Mouse (Mus musculus) embryonic facial prominence, embryonic 10.5 days (tissue): ENCODE measurements around the gene Gm17416. TPM values are rescaled to one million over a fixed set of nuclear protein-coding genes. Genes with fewer than 3 reads are reported as not detected.

Source experiments
- DNase-seq: peaks from one replicate; pipeline ENCODE4 v3.0.0-alpha.2; 2017; ENCODE audit warnings: low spot score
- H3K27ac ChIP-seq: fragments of 300-500 bp; sonication (generic); replicated peaks from 2 replicates; pipeline ENCODE4 v1.5.1; 2016; ENCODE audit warnings: mild to moderate bottlenecking
- H3K27me3 ChIP-seq: fragments of 300-500 bp; sonication (generic); replicated peaks from 2 replicates; pipeline ENCODE4 v1.6.1; 2016; ENCODE audit warnings: low read depth, mild to moderate bottlenecking; ENCODE audit not compliant: poor library complexity, severe bottlenecking
- H3K36me3 ChIP-seq: fragments of 300-500 bp; sonication (generic); replicated peaks from 2 replicates; pipeline ENCODE4 v1.6.1; 2016; ENCODE audit warnings: mild to moderate bottlenecking, moderate library complexity
- H3K4me1 ChIP-seq: fragments of 300-500 bp; sonication (generic); 2 replicates; pipeline ENCODE4 v1.6.1; 2016
- H3K4me3 ChIP-seq: fragments of 300-500 bp; sonication (generic); 2 replicates; pipeline ENCODE4 v1.5.1; 2016; ENCODE audit warnings: mild to moderate bottlenecking, moderate library complexity
- H3K9me3 ChIP-seq: fragments of 300-500 bp; sonication (generic); 2 replicates; pipeline ENCODE4 v1.6.1; 2016; ENCODE audit warnings: mild to moderate bottlenecking
- WGBS: fragments of 180-500 bp; shearing (Covaris S2); methylation state at CpG from one replicate; pipeline ENCODE4 v1.1.7; 2016; 5-methylcytosine and 5-hydroxymethylcytosine counted together
- polyA plus RNA-seq: library from polyadenylated mRNA; unstranded; fragments of >200 nt; fragmentation: Nextera tagmentation; extraction: Ambion mirVana; gene quantifications from 2 replicates; pipeline ENCODE4 v1.2.1, GENCODE M21; 2016

Gene Gm17416
- polyA plus RNA-seq, 1 experiment from 2014 or later, result not detected

DNA sequence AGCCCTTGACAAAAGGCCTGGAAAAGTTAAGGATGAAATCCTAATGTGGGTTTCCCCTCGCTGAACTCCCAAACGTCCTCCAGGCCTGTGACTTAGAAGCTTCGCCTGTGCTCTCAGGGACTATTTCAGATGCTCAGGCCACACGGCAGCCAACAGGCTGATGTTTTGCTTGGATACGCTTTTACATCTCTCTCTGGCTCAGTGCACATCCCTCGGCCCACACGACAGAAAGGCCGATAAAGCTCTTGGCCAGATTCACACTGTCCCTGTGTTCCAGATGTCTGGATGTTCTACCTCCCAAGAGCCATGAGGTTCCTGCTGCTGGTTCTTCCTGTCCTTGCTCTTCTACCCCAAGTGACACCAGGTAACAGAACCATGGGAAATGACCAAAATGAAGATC lies 4.3 kb downstream of the Gm17416 start:
- peaks cover 3% of the 10 kb centered on the region; the same call in 1 of the 2 replicates for H3K4me1 ChIP-seq
- DNase-seq, result no peak
- H3K4me3 ChIP-seq, result no peak overlapping the region
- no peaks in the 10 kb centered on the region for H3K9me3 ChIP-seq
- no peaks in the 10 kb centered on the region for H3K36me3 ChIP-seq
- H3K27ac ChIP-seq, result no peak overlapping the region
- WGBS, result 88% methylated on average over 8 of the region's 8 CpGs
- H3K27me3 ChIP-seq, result no peaks in the 10 kb centered on the region

DNA sequence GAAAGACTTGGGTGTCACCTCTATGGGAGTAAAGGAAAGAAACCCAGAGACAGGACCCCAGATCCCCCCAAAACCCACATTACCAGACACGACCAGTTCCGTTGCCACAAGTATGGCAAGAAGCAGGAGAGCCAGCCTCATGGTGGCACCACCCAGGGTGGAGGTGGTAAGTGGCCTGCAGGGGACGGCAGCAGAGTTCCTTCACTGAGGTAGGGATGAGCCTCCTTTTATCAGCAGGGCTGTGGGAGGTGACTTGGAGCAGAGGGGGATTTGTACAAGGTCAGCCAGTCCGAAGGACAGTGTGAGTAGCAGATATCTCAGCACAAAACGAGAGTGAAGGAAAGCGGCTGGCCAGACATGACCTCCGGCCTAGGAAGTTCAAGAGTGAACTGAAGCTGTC lies 11.0 kb downstream of the Gm17416 start, which contains the start of gene Defb19:
TSS of gene Defb19 (minus strand) at position 206 of the 400 bp plus-strand sequence.
- no peak within 1 kb of the TSS for H3K27ac ChIP-seq
- 68% methylated on average over 7 of the region's 7 CpGs for WGBS
- H3K4me3 ChIP-seq, result no peak within 1 kb of the TSS
- H3K4me1 ChIP-seq, result peaks cover 13% of the 10 kb centered on the region
- H3K9me3 ChIP-seq, result no peaks in the 10 kb centered on the region
- no peaks in the 10 kb centered on the region for H3K36me3 ChIP-seq
- no peaks in the 10 kb centered on the region for H3K27me3 ChIP-seq
- no peak for DNase-seq

DNA sequence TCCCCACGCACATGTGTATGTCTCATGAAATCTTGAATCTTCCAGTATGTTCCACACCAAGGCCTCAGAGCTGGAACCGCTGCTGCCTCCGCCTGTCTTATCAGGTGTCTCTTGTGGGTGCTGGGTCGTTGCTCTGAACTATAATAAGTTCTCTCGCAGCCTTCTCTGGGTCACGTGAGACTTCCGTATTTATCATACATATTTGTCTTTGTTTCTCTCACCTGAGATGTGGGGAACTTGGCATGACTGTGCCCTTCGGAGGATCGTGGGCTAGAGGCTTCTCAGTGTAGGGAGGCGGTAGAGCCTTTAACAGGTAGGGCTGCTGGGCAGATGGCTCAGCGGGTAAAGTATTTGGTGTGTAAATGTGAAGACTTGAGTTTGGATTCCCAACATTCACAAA lies 11.5 kb downstream of the Gm17416 start:
- Histone ChIP-seq H3K9me3 (no peaks in the 10 kb centered on the region), H3K27me3 (no peaks in the 10 kb centered on the region), H3K4me1 (peaks cover 13% of the 10 kb centered on the region), H3K36me3 (no peaks in the 10 kb centered on the region), H3K4me3 (no peak overlapping the region), H3K27ac (no peak overlapping the region)
- WGBS, result 89% methylated on average over 11 of the region's 11 CpGs
- no peak for DNase-seq

DNA sequence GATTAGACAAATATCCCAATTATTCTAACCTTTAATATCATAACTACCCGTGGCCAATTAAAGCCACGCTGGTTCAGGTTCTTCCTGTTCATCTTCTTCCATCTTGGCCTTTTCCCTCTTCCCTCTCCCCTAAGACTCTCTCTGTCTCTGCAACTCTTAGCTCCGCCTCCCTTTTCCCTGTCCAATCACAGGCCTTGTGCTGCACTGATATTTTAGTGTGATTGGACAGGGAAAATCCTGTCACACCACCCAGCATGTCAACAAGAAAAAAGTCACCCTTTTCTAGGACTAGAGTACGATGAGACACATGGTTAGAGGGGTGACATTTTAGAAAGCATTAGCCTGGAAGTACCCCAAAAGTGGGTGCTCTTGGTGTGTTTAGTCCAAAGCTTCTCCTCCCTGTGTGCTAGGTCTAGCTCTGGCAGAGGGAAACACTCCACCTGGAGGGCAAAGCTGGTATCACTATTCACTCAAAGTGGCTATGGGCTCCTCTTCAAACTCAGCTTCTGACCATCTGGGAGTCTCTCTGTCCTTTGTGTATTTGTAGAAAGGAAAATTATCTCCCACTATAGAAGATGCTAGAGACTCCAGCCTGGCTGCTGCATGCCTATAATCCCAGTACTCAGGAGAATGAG lies 17.9 kb downstream of the Gm17416 start:
- no peak overlapping the region for H3K4me3 ChIP-seq
- H3K27me3 ChIP-seq, result no peaks in the 10 kb centered on the region
- WGBS, result 80% methylated on average over 4 of the region's 4 CpGs
- H3K9me3 ChIP-seq, result no peaks in the 10 kb centered on the region
- DNase-seq, result peak; percentile 25
- no peaks in the 10 kb centered on the region for H3K36me3 ChIP-seq
- H3K4me1 ChIP-seq, result peaks cover 19% of the 10 kb centered on the region
- H3K27ac ChIP-seq, result no peak overlapping the region

DNA sequence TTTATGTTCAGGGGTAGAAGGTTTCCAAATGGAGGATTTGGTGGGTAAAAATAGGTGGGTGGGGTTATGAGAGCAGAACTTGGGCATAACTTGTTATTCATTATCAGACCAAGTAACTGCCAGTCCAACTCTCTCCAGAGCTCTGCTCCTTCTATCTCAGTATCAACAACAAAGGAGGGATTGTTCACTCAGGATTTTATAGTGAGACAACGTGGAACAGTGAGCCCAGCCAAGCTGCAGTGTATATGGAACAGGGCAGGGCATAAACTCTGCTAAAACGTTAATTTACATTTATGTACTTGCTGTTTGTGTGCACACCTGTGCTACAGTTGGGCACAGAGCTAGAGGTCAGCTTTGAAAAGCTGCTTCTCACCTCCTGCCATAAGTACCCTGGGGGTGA lies 19.3 kb downstream of the Gm17416 start:
- Histone ChIP-seq H3K4me3 (no peak overlapping the region), H3K4me1 (peaks cover 19% of the 10 kb centered on the region), H3K27me3 (no peaks in the 10 kb centered on the region), H3K36me3 (no peaks in the 10 kb centered on the region), H3K27ac (no peak overlapping the region), H3K9me3 (no peaks in the 10 kb centered on the region)
- WGBS, result 33% methylated on average over 2 of the region's 2 CpGs
- DNase-seq, result no peak

DNA sequence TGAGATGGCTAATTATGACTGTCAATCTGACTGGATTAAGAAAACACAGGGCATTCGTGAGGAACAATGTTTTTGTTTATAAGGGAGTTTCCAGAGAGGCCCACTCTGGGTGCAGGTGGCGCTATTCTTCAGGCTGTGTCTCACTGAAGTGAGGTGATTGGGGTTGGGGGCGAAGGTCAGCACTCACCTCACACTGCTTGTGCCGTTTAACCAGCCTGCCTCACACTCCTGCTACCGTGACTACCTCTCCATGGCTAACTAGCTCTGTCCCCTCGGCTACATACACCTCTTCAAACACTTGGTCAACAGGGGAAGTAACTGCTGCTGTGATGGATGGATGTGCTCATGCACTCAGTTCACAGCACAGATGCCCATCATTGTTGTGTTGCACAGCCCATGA lies 19.9 kb downstream of the Gm17416 start:
- 34% methylated on average over 6 of the region's 6 CpGs for WGBS
- Histone ChIP-seq H3K27me3 (no peaks in the 10 kb centered on the region), H3K27ac (no peak overlapping the region), H3K36me3 (no peaks in the 10 kb centered on the region), H3K4me1 (peaks cover 19% of the 10 kb centered on the region), H3K9me3 (no peaks in the 10 kb centered on the region), H3K4me3 (no peak overlapping the region)
- no peak for DNase-seq

DNA sequence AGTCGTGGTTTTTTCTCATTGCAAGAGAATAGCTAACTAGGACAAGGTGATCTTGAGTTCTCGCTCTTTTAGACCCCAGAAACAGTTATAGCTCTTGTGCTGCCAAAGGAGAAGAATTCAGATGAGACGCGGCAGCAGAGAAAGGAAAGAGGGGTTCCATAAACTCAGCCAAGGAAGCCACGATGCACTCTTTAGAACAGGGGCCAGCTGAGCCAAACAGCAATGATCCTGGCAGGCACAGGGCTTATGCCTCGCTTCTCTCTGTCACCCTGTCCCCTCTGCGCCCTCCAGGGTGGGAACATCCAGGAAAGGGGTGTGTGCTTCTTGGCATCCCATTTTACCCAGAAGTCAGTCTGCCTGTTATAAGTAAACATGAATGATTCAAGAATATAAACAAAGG lies 30.2 kb downstream of the Gm17416 start, which contains the start of gene Defb45:
TSS of gene Defb45 (minus strand) at position 101 of the 400 bp plus-strand sequence.
- Histone ChIP-seq H3K4me1 (no peaks in the 10 kb centered on the region), H3K4me3 (no peak within 1 kb of the TSS), H3K36me3 (no peaks in the 10 kb centered on the region), H3K9me3 (no peaks in the 10 kb centered on the region), H3K27ac (no peak within 1 kb of the TSS), H3K27me3 (no peaks in the 10 kb centered on the region)
- DNase-seq, result no peak
- WGBS, result 67% methylated on average over 7 of the region's 7 CpGs

DNA sequence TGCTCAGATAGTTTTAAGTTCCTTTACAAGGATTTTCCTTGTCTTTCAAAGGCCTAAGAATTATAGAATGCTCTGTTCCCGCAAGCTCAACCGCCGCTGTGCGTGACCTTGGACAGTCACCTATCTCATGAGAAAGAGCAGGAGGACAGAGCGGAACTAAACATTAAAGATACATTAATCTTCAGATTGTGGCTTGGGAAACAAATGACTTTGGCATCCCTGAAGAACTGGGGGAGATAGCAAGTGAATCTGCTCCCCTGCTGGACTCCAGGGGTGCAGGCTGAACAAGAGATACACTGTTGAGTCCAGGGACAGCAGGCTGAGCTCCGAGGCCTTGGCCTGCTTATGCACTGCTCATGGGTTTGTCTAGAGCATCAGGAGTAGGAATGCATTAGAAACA lies 30.9 kb downstream of the Gm17416 start:
- H3K9me3 ChIP-seq, result no peaks in the 10 kb centered on the region
- DNase-seq, result no peak
- 90% methylated on average over 6 of the region's 6 CpGs for WGBS
- no peak overlapping the region for H3K27ac ChIP-seq
- H3K4me3 ChIP-seq, result no peak overlapping the region
- no peaks in the 10 kb centered on the region for H3K27me3 ChIP-seq
- H3K4me1 ChIP-seq, result no peaks in the 10 kb centered on the region
- no peaks in the 10 kb centered on the region for H3K36me3 ChIP-seq

DNA sequence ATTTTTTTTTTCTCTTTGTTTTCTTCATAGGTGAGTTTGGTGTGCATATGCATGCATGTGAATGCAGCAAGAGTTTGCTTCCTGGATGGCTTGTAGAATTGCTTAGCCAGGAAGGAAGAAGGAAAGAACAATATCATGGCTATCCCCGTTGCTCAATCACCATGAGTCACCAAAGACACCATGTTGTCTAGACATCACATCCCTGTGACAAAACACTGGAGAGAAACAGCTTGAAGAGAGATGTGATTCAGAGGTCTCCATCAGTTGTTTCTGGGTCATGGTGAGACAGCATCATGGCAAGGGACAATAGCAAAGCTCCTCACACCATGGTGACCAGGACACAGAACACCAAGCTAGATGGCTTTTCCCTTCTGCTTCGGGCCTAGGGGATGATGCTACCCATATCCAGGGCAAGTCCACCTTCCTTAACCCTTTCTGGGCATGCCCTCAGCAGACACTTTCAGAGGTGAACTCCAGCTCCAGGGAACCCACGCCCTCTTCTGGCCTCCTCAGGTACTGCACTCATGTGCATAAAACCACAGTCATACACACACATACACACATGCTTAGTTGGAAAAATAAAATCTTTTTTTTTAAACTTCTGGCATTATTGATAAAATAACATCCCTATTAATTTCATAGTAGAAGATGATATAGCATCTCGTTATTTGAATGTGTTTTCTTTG lies 32.3 kb downstream of the Gm17416 start:
- Histone ChIP-seq H3K4me1 (no peaks in the 10 kb centered on the region), H3K4me3 (no peak overlapping the region), H3K27ac (no peak overlapping the region), H3K9me3 (no peaks in the 10 kb centered on the region), H3K27me3 (no peaks in the 10 kb centered on the region), H3K36me3 (no peaks in the 10 kb centered on the region)
- no peak for DNase-seq
- WGBS, result 71% methylated on average over 4 of the region's 4 CpGs

DNA sequence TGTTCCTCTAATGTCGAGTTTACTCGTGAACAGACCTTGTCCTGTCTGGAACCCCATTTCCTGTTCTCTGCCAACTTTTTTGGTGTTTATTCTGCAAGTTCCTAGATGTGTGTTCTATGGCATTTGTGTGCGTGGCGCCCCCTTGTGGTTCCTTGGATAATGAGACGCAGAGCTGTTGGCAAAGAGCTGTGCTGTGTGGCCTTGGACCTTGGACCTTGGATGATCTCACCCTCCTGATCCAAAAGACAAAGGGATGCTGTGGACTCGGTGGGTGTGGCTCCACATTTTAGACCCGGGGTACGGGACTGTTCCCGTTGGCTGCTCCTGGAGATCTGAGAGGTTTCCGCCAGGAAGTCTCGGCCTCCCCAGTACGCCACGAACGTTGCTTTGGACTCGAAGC lies 34.9 kb downstream of the Gm17416 start, which contains the start of gene Defb36:
TSS of gene Defb36 (plus strand) at position 271 of the 400 bp plus-strand sequence.
- Histone ChIP-seq H3K4me3 (no peak within 1 kb of the TSS), H3K27ac (no peak within 1 kb of the TSS), H3K4me1 (no peaks in the 10 kb centered on the region), H3K36me3 (no peaks in the 10 kb centered on the region), H3K9me3 (no peaks in the 10 kb centered on the region), H3K27me3 (no peaks in the 10 kb centered on the region)
- peak; percentile 41 for DNase-seq
- WGBS, result 86% methylated on average over 15 of the region's 15 CpGs

DNA sequence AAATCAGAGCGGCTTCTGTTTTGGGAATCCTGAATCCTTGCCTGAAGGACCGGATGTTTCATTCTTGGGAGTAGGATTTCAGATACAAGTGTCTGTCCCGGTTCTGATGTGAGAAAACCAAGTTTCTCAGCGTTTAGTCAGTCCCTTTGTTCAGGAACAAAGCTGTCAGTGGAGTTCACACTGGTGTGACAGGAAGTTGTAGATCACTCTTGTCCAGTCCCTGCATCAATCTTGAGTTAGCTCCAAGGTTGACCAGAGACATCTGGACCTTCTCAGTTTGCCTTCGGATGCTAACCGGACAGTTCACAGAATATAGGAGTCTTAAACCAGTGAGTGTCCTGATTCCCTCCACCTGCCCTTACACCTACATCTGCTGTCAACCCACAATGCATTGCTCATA lies 38.6 kb downstream of the Gm17416 start:
- 67% methylated on average over 6 of the region's 6 CpGs for WGBS

DNA sequence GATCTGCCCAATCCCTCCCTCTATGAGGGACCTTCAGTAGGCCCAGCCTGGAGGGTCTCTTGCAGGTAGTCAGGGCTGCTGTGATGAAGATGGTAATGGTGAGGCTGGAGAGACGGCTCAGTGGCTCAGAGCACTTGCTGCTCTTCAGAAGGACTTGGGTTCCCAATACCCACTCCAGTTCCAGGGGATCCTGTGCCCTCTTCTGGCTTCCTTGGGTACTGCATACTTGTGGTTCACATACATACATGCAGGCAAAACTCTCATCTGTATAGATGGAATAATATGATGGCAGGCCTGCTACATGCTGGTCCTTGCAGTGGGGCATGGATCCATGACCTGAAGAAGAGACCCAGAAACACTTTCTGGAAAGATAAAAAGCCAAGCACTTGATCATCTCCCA lies 39.6 kb downstream of the Gm17416 start:
- 85% methylated on average over 1 of the region's 1 CpGs for WGBS
- DNase-seq, result no peak
- H3K4me1 ChIP-seq, result peaks cover 10% of the 10 kb centered on the region

More for the DNA sequence above, 38.6 kb downstream of the Gm17416 start:
- peaks cover 10% of the 10 kb centered on the region for H3K4me1 ChIP-seq
- no peak overlapping the region for H3K4me3 ChIP-seq
- no peaks in the 10 kb centered on the region for H3K36me3 ChIP-seq
- no peak overlapping the region for H3K27ac ChIP-seq
- DNase-seq, result no peak
- H3K9me3 ChIP-seq, result no peaks in the 10 kb centered on the region
- H3K27me3 ChIP-seq, result no peaks in the 10 kb centered on the region

DNA sequence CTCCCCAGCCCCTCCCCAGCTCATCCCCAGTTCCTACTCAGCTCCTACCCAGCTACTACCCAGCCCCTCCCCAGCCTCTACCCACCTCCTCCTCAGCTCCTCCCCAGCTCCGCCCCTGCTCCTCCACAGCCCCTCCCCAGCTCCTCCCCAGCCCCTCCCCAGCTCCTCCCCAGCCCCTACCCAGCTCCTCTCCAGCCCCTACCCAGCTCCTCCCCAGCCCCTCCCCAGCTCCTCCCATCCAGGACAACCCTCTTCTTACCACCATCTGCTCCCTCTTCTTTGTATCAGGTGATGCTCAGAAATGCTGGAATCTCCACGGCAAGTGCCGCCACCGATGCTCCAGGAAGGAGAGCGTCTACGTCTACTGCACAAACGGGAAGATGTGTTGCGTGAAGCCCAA lies 43.1 kb downstream of the Gm17416 start:
- H3K27ac ChIP-seq, result peak overlapping the region; percentile 14; the same call in 1 of the 2 replicates

More for the DNA sequence above, 39.6 kb downstream of the Gm17416 start:
- no peaks in the 10 kb centered on the region for H3K9me3 ChIP-seq
- H3K4me3 ChIP-seq, result no peak overlapping the region
- H3K27me3 ChIP-seq, result no peaks in the 10 kb centered on the region
- H3K36me3 ChIP-seq, result no peaks in the 10 kb centered on the region
- H3K27ac ChIP-seq, result no peak overlapping the region

More for the DNA sequence above, 43.1 kb downstream of the Gm17416 start:
- Histone ChIP-seq H3K36me3 (no peaks in the 10 kb centered on the region), H3K27me3 (no peaks in the 10 kb centered on the region), H3K4me3 (peak overlapping the region; percentile 11; the same call in 1 of the 2 replicates), H3K4me1 (peaks cover 10% of the 10 kb centered on the region), H3K9me3 (no peaks in the 10 kb centered on the region)
- WGBS, result 34% methylated on average over 8 of the region's 8 CpGs
- peak; percentile 63 for DNase-seq
